Mouse (Mus musculus) lung, postnatal 14 days (tissue): Measurements from ENCODE around the gene Shisa9.

Experiments used
- DNase-seq: peaks from one replicate; pipeline ENCODE4 v3.0.0; 2021

Shisa9 gene

GRCm38 (mm10) chr16:12203055-12203454 is 219.1 kb downstream of the Shisa9 start:
- DNase-seq, result no peak

- no peak for DNase-seq
Observed at GRCm38 (mm10) chr16:12204423-12204822, 220.5 kb downstream of the Shisa9 start.

GRCm38 (mm10) chr16:12206421-12206950 is 222.6 kb downstream of the Shisa9 start:
- no peak for DNase-seq

DNA sequence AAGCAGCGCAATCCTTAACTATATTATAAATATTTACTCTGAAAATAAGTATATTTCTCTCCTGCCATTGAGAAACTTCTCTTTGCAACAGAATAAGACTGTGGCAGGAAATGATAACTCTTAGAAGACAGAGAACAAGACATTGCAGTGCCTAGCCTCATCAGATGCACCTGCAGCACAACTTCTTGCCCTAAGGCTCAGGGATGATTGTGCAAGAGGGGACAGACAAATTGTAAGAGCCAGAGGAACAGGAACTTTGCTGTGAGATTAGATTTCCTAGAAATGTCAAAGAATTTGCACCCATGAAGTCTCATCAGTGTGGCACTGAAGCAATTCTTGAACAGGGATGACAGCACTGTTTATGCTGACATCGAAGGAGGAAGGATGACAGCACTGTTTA is 223.0 kb downstream of the Shisa9 start:
- DNase-seq, result no peak

DNA sequence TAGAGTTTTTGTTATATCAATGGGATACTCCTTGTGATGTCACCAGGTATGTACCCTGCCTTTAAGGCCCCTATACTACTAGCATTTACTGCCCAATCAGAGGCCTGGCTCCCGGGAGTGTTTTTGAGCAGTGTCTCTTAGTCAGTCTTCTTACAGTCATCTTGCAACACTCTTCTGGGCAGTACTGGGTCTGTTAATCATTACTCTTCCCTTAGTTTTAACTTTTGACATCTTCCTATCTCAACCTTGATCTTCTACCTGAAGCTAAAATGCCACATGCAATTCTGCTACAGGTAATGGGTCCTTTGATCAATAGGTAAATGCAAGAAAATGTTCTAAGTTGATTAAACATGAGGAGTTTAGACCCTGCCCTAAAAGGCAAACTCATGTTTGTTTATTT is 225.4 kb downstream of the Shisa9 start:
- no peak for DNase-seq

- no peak for DNase-seq
Observed at GRCm38 (mm10) chr16:12209819-12210218, 225.9 kb downstream of the Shisa9 start.

GRCm38 (mm10) chr16:12214018-12214417 is 230.1 kb downstream of the Shisa9 start:
- no peak for DNase-seq

GRCm38 (mm10) chr16:12217289-12218150 is 233.6 kb downstream of the Shisa9 start:
- DNase-seq, result no peak

DNA sequence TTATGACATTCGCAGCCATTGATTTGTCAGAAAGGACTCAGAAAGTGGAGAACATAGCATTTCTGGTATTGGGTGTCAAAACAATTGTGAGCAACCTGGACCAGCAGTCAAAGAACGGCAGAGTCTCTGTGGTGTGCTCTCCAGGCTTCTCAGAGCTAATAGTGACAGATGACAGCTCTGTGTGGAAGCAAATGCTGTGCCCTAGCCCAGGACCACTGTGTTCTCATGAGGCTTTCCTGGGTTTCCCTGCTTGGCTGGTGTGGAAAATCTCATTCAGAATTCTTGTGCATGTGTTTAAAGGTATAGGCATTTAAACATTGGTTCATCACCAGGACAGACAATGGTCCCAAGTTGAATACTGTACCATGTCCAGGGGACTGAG is 234.2 kb downstream of the Shisa9 start:
- DNase-seq, result no peak

DNA sequence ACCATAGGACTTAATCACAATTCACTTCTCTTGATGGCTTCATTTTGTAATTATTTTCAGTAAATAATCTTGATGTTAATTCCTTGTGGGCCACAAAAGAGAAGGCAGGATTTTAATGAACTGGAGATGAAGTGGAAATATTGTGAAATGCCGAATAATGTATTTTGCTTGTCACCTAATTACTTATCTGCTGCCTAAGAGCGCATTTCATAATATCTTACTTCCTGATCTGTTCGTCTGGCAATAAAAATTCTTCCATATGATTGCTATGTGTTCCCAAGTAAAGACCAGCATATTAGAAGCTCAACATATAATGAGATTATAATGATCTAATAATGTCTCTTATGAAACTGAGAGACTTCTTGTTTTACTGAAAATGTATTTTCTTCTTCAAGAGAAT is 235.9 kb downstream of the Shisa9 start:
- DNase-seq, result no peak

GRCm38 (mm10) chr16:12223537-12223936 is 239.6 kb downstream of the Shisa9 start:
- DNase-seq, result no peak

DNA sequence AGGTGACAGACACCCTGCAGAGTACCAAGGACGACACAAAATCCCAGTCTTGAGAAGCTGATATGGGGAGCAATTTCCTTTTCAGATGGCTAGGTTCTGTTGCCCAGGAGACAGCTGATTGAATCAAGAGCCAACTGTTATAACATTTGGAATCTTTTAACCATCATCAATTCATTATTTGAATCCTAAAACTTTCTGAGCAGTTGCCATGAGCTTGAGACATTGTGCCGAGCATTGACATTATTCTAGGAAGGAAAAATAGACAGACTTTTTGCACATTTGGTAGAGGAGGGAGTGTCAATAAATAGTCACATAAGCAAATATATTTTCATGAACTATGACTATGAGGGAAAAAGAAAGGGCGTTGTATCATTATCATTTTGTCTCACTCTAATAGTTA is 243.0 kb downstream of the Shisa9 start:
- DNase-seq, result no peak

- peak; percentile 56 for DNase-seq
Observed at GRCm38 (mm10) chr16:12233288-12233687, 249.4 kb downstream of the Shisa9 start.

- no peak for DNase-seq
Observed at GRCm38 (mm10) chr16:12234289-12234688, 250.4 kb downstream of the Shisa9 start.

GRCm38 (mm10) chr16:12238611-12239010 is 254.7 kb downstream of the Shisa9 start:
- no peak for DNase-seq

DNA sequence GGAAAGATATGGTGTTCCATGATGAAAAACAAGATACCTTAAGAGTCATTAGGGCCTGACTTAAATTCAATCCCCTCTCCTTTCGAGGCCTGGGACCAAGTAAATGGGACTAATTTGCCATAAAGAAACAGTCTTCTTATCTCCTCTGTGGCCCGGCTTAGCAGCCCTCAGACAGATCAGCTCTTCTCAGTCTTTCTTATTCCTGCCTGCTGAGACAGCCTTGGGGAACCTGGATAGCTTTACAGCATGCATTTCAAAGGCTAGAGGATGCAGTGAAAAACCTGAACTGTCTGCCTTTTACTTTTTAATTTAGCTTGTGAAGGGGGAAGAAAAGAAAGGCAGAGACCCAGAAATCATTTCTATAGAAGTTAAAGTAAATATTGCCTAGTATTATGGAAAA is 275.4 kb downstream of the Shisa9 start:
- no peak for DNase-seq

- no peak for DNase-seq
Observed at GRCm38 (mm10) chr16:12265828-12266227, 281.9 kb downstream of the Shisa9 start.

- no peak for DNase-seq
Observed at GRCm38 (mm10) chr16:12300523-12300922, 316.6 kb downstream of the Shisa9 start.

DNA sequence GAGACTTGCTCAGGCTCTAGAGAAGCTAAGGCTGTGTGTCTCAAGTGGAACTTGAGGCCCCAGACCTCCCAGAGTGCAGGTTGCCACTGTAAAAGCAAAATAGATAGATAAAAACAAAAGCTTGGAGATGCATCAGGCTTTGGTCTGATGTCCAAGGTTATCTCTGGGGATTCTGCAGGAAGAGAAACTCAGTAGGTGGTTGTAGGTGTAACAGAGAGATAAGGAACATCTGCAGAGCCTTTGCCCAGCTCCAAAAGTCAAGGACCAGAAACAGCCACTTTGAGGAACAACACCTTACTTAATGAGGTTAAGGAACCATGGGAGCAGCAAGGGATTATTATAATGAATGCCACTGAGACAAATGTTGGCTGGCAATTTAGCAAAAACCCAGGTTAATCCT is 319.5 kb downstream of the Shisa9 start:
- DNase-seq, result no peak

DNA sequence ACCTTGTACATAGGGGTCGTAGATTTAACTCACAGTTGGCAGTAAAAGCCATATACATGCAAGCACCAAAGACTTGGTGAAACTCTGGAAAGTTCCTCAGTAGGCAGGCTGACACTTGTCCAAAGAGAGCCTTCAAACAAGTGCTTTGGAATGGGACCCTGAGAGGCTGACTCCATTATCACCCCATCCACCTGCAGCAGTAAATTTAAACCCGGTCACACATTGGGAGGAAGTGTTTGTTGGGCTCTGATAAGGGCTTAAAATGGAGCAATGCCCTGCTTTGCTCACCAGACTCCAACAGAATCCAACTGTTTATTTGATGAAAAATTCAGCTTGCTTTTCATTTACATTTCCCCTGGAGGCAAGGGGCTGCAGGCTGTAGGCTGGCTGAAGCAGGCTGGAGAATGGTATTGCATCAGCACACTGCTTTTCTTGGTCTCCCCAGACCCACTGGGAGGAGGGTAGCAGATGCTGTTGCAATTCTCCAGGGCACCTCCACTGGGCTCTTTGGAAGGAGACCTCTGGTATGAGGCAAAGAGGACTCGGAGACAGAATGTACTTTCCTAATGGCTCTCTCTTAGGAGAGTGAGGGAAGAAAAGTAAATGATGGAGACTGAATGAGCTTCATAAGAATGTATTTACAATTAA is 323.5 kb downstream of the Shisa9 start:
- no peak for DNase-seq

- no peak for DNase-seq
Observed at GRCm38 (mm10) chr16:12309826-12310225, 325.9 kb downstream of the Shisa9 start.

GRCm38 (mm10) chr16:12315627-12316026 is 331.7 kb downstream of the Shisa9 start:
- no peak for DNase-seq
